Mouse (Mus musculus): ENCODE measurements around the gene Maf. TPM values are rescaled to one million over a fixed set of nuclear protein-coding genes. Genes with fewer than 3 reads are reported as not detected.

The Maf gene
- not detected in 2 replicates for polyA plus RNA-seq (2012; ENCODE audit: insufficient read depth, insufficient read length, low replicate concordance, missing spikeins)

DNA sequence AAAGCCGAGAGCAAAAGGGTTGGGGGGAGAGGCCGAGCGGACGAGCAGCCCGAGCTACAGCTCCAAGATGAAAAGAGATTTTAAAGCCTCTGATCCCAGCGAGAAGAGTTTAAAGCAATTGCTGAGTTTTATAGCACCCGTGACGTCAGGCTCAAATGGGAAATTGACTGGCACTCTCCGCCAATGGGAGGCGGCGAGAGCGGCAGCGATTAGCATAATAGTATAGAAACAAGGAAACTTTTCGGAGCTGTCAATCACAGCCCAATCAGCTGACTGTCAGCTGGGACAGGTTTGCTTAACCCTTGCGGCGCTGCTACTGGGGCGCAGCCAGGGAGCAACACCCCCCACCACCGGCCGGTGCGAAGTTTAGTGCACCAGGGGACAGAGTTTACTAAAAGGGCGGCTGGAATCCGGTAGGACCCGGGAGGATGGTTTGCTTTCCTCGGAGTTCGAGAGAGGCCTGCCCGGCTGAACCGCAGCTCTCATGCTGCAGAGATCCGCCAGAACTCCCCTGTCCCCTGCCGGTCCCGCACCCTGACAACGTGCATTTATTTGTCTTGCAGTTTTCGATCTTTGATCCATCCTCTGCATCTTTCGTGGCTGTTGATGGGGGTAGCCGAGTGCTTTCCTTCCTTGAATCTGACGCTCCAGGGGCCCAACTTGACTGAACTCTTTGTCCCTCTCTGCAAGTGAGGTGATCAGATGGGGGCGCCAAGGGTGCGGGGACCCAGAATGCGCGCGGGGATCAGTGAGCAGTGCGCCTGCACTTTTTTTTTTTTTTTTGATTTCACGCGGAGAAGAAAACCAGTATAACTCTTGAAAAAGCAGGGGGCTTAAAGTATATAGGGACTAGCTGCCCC lies at the start of gene Maf:
TSS of gene Maf (minus strand) at position 64 of the 860 bp plus-strand sequence.
- TF ChIP-seq CTCF (IDR thresholded peaks at IDR 0.05; ENCODE audit: insufficient read depth, low read depth, low read length) (no peak), POLR2A (IDR thresholded peaks at IDR 0.05; ENCODE audit: insufficient read depth, low read depth, low read length) (no peak)
- peak within 1 kb of the TSS; percentile 74 for H3K4me3 ChIP-seq (ENCODE audit: insufficient read depth, low read depth, low read length)
- WGBS, result 1% methylated on average over 43 of the region's 43 CpGs
- peaks cover 13% of the 10 kb centered on the region for H3K4me1 ChIP-seq (ENCODE audit: control insufficient read depth, insufficient read depth, low read length)
- H3K27ac ChIP-seq (ENCODE audit: insufficient read depth, low read depth, low read length), result 0 out of 2 replicates have a peak within 1 kb of the TSS, but pooled peaks have one; percentile 37

DNA sequence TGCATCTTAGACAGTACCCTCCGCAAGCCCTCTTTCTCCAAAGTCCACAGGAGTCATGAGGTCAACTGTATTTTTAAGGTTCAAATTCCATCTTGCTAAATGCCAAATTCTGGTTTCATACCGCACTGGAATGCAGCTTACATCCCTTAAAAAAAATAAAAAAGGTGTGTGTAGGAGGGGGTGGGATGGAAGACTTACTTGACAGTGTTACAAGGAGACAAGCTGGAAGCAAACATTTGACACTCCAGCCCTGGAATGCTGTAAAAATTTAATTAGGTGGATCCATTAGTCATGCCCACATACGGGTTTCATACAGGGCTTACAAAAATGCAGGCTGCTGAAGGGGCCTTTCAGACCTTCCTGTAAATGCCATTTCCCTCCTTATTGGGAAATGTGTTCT lies 49.4 kb upstream of the Maf start:
- TF ChIP-seq CTCF (IDR thresholded peaks at IDR 0.05; ENCODE audit: insufficient read depth, low read depth, low read length) (no peak), POLR2A (IDR thresholded peaks at IDR 0.05; ENCODE audit: insufficient read depth, low read depth, low read length) (no peak)
- Histone ChIP-seq H3K27ac (ENCODE audit: insufficient read depth, low read depth, low read length) (no peak overlapping the region), H3K4me3 (ENCODE audit: insufficient read depth, low read depth, low read length) (no peak overlapping the region), H3K4me1 (ENCODE audit: control insufficient read depth, insufficient read depth, low read length) (no peaks in the 10 kb centered on the region)
- WGBS, result 84% methylated on average over 3 of the region's 3 CpGs

DNA sequence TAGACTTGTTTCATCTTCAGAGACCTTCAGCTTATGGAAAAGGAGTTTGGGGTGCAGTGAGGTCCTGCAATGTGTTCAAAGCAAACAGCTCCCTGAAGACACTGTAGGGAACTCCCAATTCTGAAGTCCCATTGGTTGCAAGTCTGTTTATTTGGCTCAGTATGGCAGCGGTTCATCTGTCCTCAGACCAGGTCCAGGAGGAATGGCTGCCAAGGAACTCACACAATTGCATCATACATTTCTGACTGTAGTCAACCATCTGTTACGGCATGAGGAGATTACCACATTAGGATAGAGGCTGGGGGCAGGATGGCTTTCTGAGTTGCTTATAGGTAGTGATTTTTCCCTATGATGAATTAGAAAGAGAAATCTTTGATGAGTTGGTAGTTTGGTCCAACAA lies 48.4 kb upstream of the Maf start:
- WGBS, result 88% methylated on average over 2 of the region's 2 CpGs
- no peak for TF ChIP-seq CTCF (IDR thresholded peaks at IDR 0.05; ENCODE audit: insufficient read depth, low read depth, low read length)
- no peak for TF ChIP-seq POLR2A (IDR thresholded peaks at IDR 0.05; ENCODE audit: insufficient read depth, low read depth, low read length)
- no peak overlapping the region for H3K4me3 ChIP-seq (ENCODE audit: insufficient read depth, low read depth, low read length)
- no peak overlapping the region for H3K27ac ChIP-seq (ENCODE audit: insufficient read depth, low read depth, low read length)
- H3K4me1 ChIP-seq (ENCODE audit: control insufficient read depth, insufficient read depth, low read length), result no peaks in the 10 kb centered on the region

DNA sequence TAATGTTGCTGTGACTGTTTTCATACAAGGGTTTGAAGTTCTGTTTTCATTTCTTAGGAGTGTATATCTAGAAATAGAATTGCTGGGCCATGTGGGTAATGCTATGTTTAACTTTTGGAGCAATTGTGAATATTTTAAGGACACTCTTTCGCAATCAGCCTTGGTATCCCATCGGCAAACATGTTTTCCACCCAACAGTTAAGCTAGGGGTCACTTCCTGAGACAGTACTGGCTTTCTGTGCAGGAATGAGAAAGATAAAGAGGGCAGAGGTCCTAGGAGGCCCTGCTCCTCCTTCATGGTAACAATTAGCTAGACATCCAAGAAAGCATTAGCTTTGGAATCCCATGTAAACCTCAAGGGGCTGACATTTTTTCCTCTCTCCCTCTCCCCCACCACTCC lies 47.1 kb upstream of the Maf start:
- TF ChIP-seq CTCF (IDR thresholded peaks at IDR 0.05; ENCODE audit: insufficient read depth, low read depth, low read length), result no peak
- TF ChIP-seq POLR2A (IDR thresholded peaks at IDR 0.05; ENCODE audit: insufficient read depth, low read depth, low read length), result no peak
- Histone ChIP-seq H3K27ac (ENCODE audit: insufficient read depth, low read depth, low read length) (no peak overlapping the region), H3K4me1 (ENCODE audit: control insufficient read depth, insufficient read depth, low read length) (no peaks in the 10 kb centered on the region), H3K4me3 (ENCODE audit: insufficient read depth, low read depth, low read length) (no peak overlapping the region)
- 75% methylated on average over 2 of the region's 2 CpGs for WGBS

DNA sequence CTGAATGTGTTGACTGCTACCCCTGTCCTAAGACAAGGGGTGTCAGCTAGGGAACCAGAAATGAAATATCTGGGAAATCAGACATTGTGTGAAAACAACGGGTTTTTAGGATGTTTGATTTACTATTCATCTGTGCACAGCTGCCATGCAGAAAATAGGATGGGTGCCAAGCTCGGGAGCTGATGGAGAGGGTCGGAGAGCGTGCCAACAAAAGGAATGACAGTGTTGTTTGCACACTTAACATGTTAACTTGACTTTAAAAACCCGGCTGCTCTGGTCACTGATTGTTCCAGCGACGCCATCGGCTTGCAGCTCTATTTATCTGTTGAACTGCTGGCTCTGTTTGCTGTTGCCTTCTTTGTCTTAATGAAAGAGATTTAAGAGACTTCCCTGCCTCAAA lies 46.2 kb upstream of the Maf start:
- 34% methylated on average over 8 of the region's 8 CpGs for WGBS
- no peaks in the 10 kb centered on the region for H3K4me1 ChIP-seq (ENCODE audit: control insufficient read depth, insufficient read depth, low read length)
- H3K4me3 ChIP-seq (ENCODE audit: insufficient read depth, low read depth, low read length), result no peak overlapping the region
- no peak for TF ChIP-seq POLR2A (IDR thresholded peaks at IDR 0.05; ENCODE audit: insufficient read depth, low read depth, low read length)
- no peak for TF ChIP-seq CTCF (IDR thresholded peaks at IDR 0.05; ENCODE audit: insufficient read depth, low read depth, low read length)
- no peak overlapping the region for H3K27ac ChIP-seq (ENCODE audit: insufficient read depth, low read depth, low read length)

DNA sequence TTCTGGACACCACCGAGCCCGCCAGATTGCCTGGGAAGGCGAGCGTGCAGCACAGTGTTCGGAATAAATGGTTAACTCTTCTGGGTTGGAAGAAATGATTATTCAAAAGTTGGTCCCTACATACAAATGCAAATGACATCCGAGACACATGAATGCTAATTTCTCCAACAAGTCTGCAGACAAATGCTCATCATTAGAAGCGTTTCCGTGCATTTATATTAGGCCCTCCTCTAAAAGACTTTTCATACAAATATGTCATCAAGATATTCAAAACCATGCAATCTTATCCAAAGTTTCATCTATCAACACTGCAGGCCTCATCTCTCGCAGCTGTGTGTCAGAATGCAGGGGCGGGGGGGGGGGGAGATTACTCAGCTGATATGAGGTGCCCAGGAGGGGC lies 39.8 kb upstream of the Maf start:
- no peak overlapping the region for H3K27ac ChIP-seq (ENCODE audit: insufficient read depth, low read depth, low read length)
- TF ChIP-seq CTCF (IDR thresholded peaks at IDR 0.05; ENCODE audit: insufficient read depth, low read depth, low read length), result no peak
- TF ChIP-seq POLR2A (IDR thresholded peaks at IDR 0.05; ENCODE audit: insufficient read depth, low read depth, low read length), result no peak
- 77% methylated on average over 10 of the region's 10 CpGs for WGBS
- no peak overlapping the region for H3K4me3 ChIP-seq (ENCODE audit: insufficient read depth, low read depth, low read length)
- no peaks in the 10 kb centered on the region for H3K4me1 ChIP-seq (ENCODE audit: control insufficient read depth, insufficient read depth, low read length)

DNA sequence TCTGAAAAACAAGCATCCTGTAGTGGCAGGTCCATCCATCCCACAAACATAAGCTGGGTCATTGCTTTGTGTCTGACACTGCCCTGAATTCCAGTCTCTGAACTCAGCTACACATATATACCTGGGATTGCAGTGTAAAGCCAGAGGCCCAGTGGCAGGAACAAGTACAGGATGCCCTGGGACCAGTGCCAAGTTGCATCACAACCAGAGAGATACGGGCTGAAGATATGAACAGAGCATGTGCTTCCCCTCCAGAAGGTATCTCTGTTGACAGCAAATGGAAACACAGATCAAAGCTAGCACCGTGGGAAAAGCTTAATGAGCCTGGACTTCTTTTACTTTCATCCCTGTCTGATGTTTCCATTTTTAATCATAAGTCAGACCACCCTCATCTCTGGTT lies 38.1 kb upstream of the Maf start:
- H3K27ac ChIP-seq (ENCODE audit: insufficient read depth, low read depth, low read length), result no peak overlapping the region
- WGBS, result 72% methylated on average over 2 of the region's 2 CpGs
- TF ChIP-seq POLR2A (IDR thresholded peaks at IDR 0.05; ENCODE audit: insufficient read depth, low read depth, low read length), result no peak
- TF ChIP-seq CTCF (IDR thresholded peaks at IDR 0.05; ENCODE audit: insufficient read depth, low read depth, low read length), result no peak

DNA sequence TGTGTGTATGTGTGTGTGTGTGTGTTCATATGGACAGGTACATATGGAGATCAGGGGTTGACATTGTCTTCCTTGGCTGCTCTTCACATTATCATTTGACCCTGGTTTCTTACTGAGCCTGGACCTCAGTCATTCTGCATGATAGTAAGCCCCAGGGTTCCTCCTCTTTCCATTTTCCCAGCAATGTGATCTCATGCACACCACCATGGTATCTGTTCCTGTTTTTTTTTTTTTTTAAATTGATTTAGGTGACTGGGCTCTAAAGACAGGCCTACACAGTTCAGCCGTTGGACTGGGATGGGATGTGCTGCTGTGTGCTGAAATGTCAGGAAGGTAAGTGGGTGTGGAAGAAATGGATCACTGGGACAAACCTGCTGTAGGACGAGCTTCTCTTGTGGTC lies 35.8 kb upstream of the Maf start:
- 95% methylated on average over 2 of the region's 2 CpGs for WGBS
- Histone ChIP-seq H3K4me3 (ENCODE audit: insufficient read depth, low read depth, low read length) (no peak overlapping the region), H3K4me1 (ENCODE audit: control insufficient read depth, insufficient read depth, low read length) (no peaks in the 10 kb centered on the region), H3K27ac (ENCODE audit: insufficient read depth, low read depth, low read length) (no peak overlapping the region)
- TF ChIP-seq POLR2A (IDR thresholded peaks at IDR 0.05; ENCODE audit: insufficient read depth, low read depth, low read length) (no peak), CTCF (IDR thresholded peaks at IDR 0.05; ENCODE audit: insufficient read depth, low read depth, low read length) (no peak)

More for the DNA sequence above, 38.1 kb upstream of the Maf start:
- Histone ChIP-seq H3K4me1 (ENCODE audit: control insufficient read depth, insufficient read depth, low read length) (no peaks in the 10 kb centered on the region), H3K4me3 (ENCODE audit: insufficient read depth, low read depth, low read length) (no peak overlapping the region)

DNA sequence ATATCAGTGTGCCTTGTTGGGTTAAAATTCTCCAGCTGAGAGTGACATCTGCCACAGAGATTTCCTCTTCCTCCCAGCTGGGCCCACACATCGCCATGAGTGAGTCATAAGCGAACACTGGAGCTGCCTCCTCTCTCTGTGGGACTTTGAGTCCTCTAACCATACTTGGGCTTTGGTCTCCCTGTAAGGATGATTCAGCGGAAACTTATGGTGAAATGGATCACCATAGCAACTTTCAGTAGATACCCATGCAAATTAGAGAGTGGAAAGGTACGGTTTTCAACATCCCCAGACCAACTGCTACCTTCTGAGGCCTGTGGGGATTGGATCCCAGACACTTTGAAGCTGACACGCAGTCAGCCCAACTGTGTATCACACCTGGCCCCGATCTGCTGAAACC lies 35.1 kb upstream of the Maf start:
- 93% methylated on average over 6 of the region's 6 CpGs for WGBS
- no peak for TF ChIP-seq POLR2A (IDR thresholded peaks at IDR 0.05; ENCODE audit: insufficient read depth, low read depth, low read length)
- no peak for TF ChIP-seq CTCF (IDR thresholded peaks at IDR 0.05; ENCODE audit: insufficient read depth, low read depth, low read length)
- Histone ChIP-seq H3K4me1 (ENCODE audit: control insufficient read depth, insufficient read depth, low read length) (no peaks in the 10 kb centered on the region), H3K27ac (ENCODE audit: insufficient read depth, low read depth, low read length) (no peak overlapping the region), H3K4me3 (ENCODE audit: insufficient read depth, low read depth, low read length) (no peak overlapping the region)

All from olfactory bulb, adult 2 months (tissue).